Mouse (Mus musculus): ENCODE results near the gene Lpgat1.

DNA sequence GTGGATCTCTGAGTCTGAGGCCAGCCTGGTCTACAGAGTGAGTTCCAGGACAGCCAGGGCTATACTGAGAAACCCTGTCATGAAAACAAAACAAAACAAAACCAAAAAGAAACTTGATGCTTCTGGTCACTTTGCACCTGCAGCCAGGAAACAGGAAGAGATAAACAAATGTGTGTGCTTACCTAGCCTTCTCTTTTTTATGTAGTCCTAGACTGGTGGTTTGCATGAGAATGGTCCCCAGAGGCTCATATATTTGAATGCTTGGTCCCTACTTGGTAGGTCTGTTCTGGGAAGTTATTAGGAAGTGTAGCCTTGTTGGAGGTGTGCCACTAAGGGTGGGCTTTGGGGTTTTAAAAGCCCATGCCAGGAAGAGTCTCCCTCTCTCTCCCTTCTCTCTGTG is 101.4 kb downstream of the Lpgat1 start:
- no peak for TF ChIP-seq CTCF (conservative IDR thresholded peaks at IDR 0.05; ENCODE audit: low read length)
- no peak for TF ChIP-seq NANOG (IDR thresholded peaks at IDR 0.05; ENCODE audit: borderline replicate concordance, low read length)
